Comparison of ENCODE assay signal across 8 mouse cellular contexts in the genomic region with DNA sequence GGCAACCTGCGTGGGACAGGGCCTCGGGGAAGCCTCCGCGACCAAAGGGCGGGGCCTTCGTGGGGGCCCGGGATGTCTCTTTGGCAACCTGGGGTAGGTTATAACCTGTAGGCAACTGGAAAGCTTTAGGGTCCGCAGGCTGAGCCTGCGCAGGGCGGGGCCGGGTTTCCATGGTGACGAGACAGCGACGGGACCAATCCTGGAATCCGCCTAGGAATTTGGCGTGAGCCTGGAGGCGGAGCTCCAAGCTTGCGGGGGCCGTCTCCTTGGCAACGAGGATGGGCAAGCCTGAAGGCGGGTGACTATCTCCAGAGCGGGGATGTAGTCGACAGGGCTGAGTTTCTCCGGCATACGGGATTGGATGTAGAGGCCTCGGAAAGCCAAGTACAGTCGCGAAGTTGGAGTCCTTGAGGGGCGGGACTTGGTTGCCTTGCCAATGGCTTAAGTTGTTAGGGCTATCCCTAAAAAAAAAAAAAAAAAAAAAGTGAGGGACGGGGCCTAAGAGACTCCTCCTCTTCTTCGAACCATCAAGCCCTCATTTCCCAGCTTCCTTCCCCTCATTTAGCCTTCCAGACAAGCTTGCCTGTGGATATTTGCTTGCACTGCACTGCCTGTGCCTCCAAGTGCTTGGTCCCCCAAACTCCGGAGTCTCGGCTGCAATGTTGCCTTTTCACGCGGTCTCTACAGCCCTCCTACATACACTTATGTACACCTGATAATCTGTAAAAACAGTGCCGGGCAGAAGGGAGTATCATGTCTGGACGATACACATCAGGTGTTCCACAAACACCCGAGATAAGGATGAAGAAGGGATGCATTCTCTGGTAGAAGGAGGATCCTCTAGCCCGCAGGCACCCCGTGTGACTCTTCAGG. TPM values are rescaled to one million over a fixed set of nuclear protein-coding genes. Genes with fewer than 3 reads are reported as not detected.
DNase-seq lines count a peak whose midpoint lies in the region; ATAC-seq lines count a peak whose summit lies in the region.

No protein-coding gene starts in this region.

- WGBS in hindbrain, embryonic 15.5 days = 11% methylated on average over 39 of the region's 40 CpGs

- H3K9me3 ChIP-seq in hindbrain, embryonic 15.5 days = no peaks in the 10 kb centered on the region

- peaks cover 39% of the 10 kb centered on the region for H3K4me1 ChIP-seq in hindbrain, embryonic 15.5 days (replicated peaks)

- H3K4me2 ChIP-seq in hindbrain, embryonic 15.5 days = peak overlapping the region; percentile 86

- H3K4me3 ChIP-seq in hindbrain, embryonic 15.5 days = peak overlapping the region; percentile 70

- peak; percentile 86 for ATAC-seq in hindbrain, embryonic 15.5 days (ENCODE audit: low FRiP score, low read depth)

- H3K9ac ChIP-seq in hindbrain, embryonic 15.5 days = peak overlapping the region; percentile 76

- H3K36me3 ChIP-seq in hindbrain, embryonic 15.5 days = no peaks in the 10 kb centered on the region

- peak; percentile 96 for DNase-seq in ZHBTc4 (ENCODE audit: low read depth, low spot score)
- DNase-seq in cerebellum, postnatal 36 days = peak; percentile 91 to 94
- peak; percentile 86 to 92 for DNase-seq in frontal cortex, postnatal 25 days (ENCODE audit: low spot score in 2 of 2)
- DNase-seq in left cerebral cortex, adult 11 months (ENCODE audit: low spot score) = peak; percentile 93
- peak; percentile 94 for DNase-seq in lung, postnatal 36 days
- peak; percentile 98 for DNase-seq in right cerebral cortex, adult 18-20 months
- peak; percentile 91 to 95 for DNase-seq in urinary bladder, postnatal 4 days (ENCODE audit: low spot score in 2 of 2)

- no peaks in the 10 kb centered on the region for H3K27me3 ChIP-seq in hindbrain, embryonic 15.5 days

- H3K27ac ChIP-seq in hindbrain, embryonic 15.5 days (replicated peaks) = peak overlapping the region; percentile 87

RNA-seq across cellular contexts. Expression of gene Rnf126, which starts 0.9 kb away (rescaled TPM):
- polyA plus RNA-seq in hindbrain, embryonic 15.5 days (2015; fragmentation: Nextera tagmentation; extraction: Ambion mirVana) = 103 and 125 TPM in 2 replicates

RNA-seq across cellular contexts. Expression of gene Fstl3, which starts 9.5 kb away (rescaled TPM):
- polyA plus RNA-seq in hindbrain, embryonic 15.5 days (2015; fragmentation: Nextera tagmentation; extraction: Ambion mirVana) = 2.3 and 2.5 TPM in 2 replicates

RNA-seq across cellular contexts. Expression of gene Fgf22, which starts 12.7 kb away (rescaled TPM):
- 2.2 and 2.4 TPM in 2 replicates for polyA plus RNA-seq in hindbrain, embryonic 15.5 days (2015; fragmentation: Nextera tagmentation; extraction: Ambion mirVana)

RNA-seq across cellular contexts. Expression of gene Polrmt, which starts 21.2 kb away (rescaled TPM):
- polyA plus RNA-seq in hindbrain, embryonic 15.5 days (2015; fragmentation: Nextera tagmentation; extraction: Ambion mirVana) = 37.0 and 43.0 TPM in 2 replicates

RNA-seq across cellular contexts. Expression of gene Prss57, which starts 23.2 kb away (rescaled TPM):
- polyA plus RNA-seq in hindbrain, embryonic 15.5 days (2015; fragmentation: Nextera tagmentation; extraction: Ambion mirVana) = 0.27 and 0.28 TPM in 2 replicates

Comparison
In these comparisons a context has a peak if more than half of its experiments do, and no peak if none do; other contexts are left out.
1. Peak in every context shown above with its lines: DNase-seq, ATAC-seq, H3K4me3 ChIP-seq and H3K27ac ChIP-seq.